Mouse (Mus musculus) heart, embryonic 11.5 days (tissue): ENCODE measurements around the gene Scrn1. TPM values are rescaled to one million over a fixed set of nuclear protein-coding genes. Genes with fewer than 3 reads are reported as not detected.

ENCODE experiments used
- ATAC-seq: fragments of 200-750 bp; cut with Nextera tagmentation; replicated peaks from 2 replicates; pipeline ENCODE4 v1.8.0; 2017; ENCODE audit warnings: moderate library complexity; ENCODE audit not compliant: insufficient number of reproducible peaks, low FRiP score, low TSS enrichment
- H3K27ac ChIP-seq: fragments of 300-500 bp; sonication (generic); 2 replicates; pipeline ENCODE4 v1.5.1; 2014; ENCODE audit warnings: mild to moderate bottlenecking, low read depth, low read length
- H3K27me3 ChIP-seq: fragments of 300-500 bp; sonication (generic); 2 replicates; pipeline ENCODE4 v1.6.1; 2014; ENCODE audit warnings: mild to moderate bottlenecking, low read length, mixed read lengths; ENCODE audit not compliant: control insufficient read depth, insufficient read depth
- H3K36me3 ChIP-seq: fragments of 300-500 bp; sonication (generic); 2 replicates; pipeline ENCODE4 v1.6.1; 2014; ENCODE audit warnings: mild to moderate bottlenecking, low read length, moderate library complexity, mixed read lengths; ENCODE audit not compliant: control insufficient read depth, insufficient read depth
- H3K4me1 ChIP-seq: fragments of 300-500 bp; sonication (generic); 2 replicates; pipeline ENCODE4 v1.6.1; 2014; ENCODE audit warnings: low read length; ENCODE audit not compliant: control insufficient read depth, insufficient read depth
- H3K4me2 ChIP-seq: fragments of 300-500 bp; sonication (generic); 2 replicates; pipeline ENCODE4 v1.6.1; 2014; ENCODE audit warnings: mild to moderate bottlenecking, moderate library complexity
- H3K4me3 ChIP-seq: fragments of 300-500 bp; sonication (generic); 2 replicates; pipeline ENCODE4 v1.5.1; 2014; ENCODE audit warnings: low read depth, low read length
- H3K9ac ChIP-seq: fragments of 300-500 bp; sonication (generic); 2 replicates; pipeline ENCODE4 v1.6.1; 2014; ENCODE audit warnings: mild to moderate bottlenecking, low read depth, low read length, moderate library complexity
- H3K9me3 ChIP-seq: fragments of 300-500 bp; sonication (generic); replicated peaks from 2 replicates; pipeline ENCODE4 v1.6.1; 2016; ENCODE audit warnings: low read length; ENCODE audit not compliant: control insufficient read depth
- WGBS: fragments of 180-500 bp; shearing (Covaris S2); extraction: QIAGEN DNeasy Blood & Tissue Kit; methylation state at CpG from one replicate; pipeline ENCODE4 v1.1.7; 2014; ENCODE audit not compliant: insufficient replicate concordance; 5-methylcytosine and 5-hydroxymethylcytosine counted together
- polyA plus RNA-seq: library from polyadenylated mRNA; unstranded; fragments of >200 nt; fragmentation: Nextera tagmentation; extraction: Ambion mirVana; gene quantifications from 2 replicates; pipeline ENCODE4 v1.2.1, GENCODE M21; 2014

The Scrn1 gene
- polyA plus RNA-seq, 1 experiment from 2014 or later, result 15.5 TPM

DNA sequence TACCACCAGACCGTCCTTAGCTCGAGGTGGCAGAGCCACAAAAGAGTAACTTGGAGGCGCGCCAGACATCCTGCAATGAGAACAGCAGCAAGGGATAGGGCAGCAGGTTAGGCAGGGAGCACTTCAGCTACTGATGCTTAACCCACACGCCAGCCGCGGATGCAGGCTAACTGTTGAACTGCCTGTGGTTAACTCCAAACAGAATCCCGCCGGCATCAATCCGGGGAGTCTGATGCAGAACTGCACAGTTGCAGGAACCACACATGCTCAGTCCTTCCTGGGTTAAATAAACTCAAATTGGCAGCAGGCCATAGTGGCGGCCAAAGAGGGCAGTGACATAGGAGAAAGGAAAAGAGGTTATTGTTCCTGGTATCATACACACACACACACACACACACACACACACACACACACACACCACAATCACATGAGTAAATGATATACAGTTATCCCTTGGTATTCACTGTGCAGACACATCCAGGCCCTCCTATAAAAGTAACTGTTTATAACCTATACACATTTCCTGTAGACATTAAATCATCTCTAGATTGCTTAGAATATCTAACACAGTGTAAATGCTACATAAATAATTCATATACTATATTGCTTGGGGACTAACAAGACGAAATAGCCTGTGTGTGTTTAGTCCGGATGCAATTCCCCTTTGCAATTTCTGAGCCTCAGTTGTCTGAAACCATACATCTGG lies 17.8 kb downstream of the Scrn1 start:
- Histone ChIP-seq H3K9me3 (no peaks in the 10 kb centered on the region), H3K4me1 (peaks cover 6% of the 10 kb centered on the region; the same call in 1 of the 2 replicates), H3K4me3 (no peak overlapping the region), H3K27me3 (no peaks in the 10 kb centered on the region), H3K4me2 (no peak overlapping the region), H3K27ac (no peak overlapping the region), H3K36me3 (no peaks in the 10 kb centered on the region), H3K9ac (no peak overlapping the region)
- WGBS, result 67% methylated on average over 13 of the region's 13 CpGs
- no peak for ATAC-seq

DNA sequence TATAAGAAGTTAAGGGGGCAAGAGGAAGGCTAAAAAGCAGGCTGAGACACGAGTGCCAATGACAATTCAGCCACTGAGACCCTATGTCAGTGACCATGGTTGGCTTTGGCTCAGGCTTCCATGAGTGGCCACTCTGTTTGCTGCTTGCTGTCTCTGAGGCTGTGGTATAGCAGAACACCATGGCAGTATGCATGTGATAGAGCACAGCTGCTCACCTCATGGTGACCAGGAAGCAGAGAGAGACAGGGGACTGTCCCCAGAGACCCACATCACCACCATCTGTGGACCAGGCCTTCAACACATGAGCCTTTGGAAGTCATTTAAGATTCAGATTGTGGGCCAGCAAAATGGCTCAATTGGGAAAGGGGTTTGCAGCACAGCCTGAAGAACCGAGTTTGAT lies 22.6 kb downstream of the Scrn1 start:
- no peak overlapping the region for H3K27ac ChIP-seq
- 83% methylated on average over 2 of the region's 2 CpGs for WGBS
- peaks cover 5% of the 10 kb centered on the region; the same call in 1 of the 2 replicates for H3K4me1 ChIP-seq
- H3K9me3 ChIP-seq, result no peaks in the 10 kb centered on the region
- H3K36me3 ChIP-seq, result no peaks in the 10 kb centered on the region
- no peak overlapping the region for H3K4me3 ChIP-seq
- H3K9ac ChIP-seq, result no peak overlapping the region
- no peak for ATAC-seq
- no peaks in the 10 kb centered on the region for H3K27me3 ChIP-seq
- H3K4me2 ChIP-seq, result no peak overlapping the region

DNA sequence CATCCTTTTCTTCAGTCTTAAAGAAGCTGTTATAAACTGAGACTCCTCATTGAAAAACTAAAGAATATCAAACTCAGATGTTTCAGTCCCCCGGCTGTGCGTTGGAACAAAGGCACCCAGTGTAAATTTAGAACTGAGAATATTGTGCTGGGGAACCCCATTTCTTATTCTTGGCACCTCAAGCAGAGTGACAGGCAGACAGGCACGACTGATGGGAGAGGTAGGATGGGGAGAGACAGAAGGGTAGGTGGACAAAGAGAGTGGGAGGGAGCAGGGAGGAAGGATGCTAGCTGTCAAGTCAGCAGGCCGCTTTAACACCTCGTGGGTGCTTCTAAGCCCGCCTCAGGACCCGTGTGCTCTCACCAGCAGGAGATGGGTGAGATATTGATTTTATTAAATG lies 23.5 kb downstream of the Scrn1 start:
- Histone ChIP-seq H3K4me2 (no peak overlapping the region), H3K4me3 (no peak overlapping the region), H3K9ac (no peak overlapping the region), H3K36me3 (no peaks in the 10 kb centered on the region), H3K27ac (no peak overlapping the region), H3K9me3 (no peaks in the 10 kb centered on the region), H3K27me3 (no peaks in the 10 kb centered on the region), H3K4me1 (peaks cover 7% of the 10 kb centered on the region; the same call in 1 of the 2 replicates)
- WGBS, result 76% methylated on average over 7 of the region's 7 CpGs
- ATAC-seq, result no peak

DNA sequence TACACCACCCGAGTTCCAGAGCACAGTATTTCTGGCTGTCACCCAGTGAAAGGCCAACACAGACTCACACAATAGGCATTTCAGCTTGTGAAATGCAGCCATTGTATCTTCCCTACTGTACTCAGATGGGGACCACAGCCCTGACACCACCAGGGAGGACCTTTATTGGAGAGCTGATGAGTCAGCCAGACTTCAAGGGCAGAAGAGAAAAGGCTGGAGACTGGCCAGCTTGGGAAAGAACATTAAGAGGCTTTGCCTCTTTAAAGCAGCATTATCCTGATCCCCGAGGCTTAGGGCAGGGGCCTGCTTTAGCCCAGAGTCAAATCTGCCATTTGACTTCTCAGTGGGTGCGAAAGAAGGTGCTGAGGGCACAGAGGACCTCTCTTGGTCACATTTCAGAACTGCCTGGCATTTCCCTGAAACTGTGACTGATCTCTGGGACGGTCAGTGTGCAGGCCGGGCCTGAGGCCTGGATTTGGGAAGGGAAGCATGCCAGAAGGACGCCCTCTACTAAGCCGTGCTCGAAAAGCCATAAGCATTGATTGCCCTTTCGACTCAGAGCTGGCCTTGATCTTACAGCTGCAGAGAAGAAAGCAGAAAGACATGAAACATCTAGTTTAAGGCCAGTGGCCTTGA lies 25.9 kb downstream of the Scrn1 start:
- Histone ChIP-seq H3K27me3 (no peaks in the 10 kb centered on the region), H3K27ac (no peak overlapping the region), H3K4me1 (peaks cover 7% of the 10 kb centered on the region; the same call in 1 of the 2 replicates), H3K9me3 (no peaks in the 10 kb centered on the region), H3K4me3 (no peak overlapping the region), H3K36me3 (no peaks in the 10 kb centered on the region), H3K9ac (no peak overlapping the region), H3K4me2 (no peak overlapping the region)
- ATAC-seq, result no peak
- 64% methylated on average over 9 of the region's 9 CpGs for WGBS

DNA sequence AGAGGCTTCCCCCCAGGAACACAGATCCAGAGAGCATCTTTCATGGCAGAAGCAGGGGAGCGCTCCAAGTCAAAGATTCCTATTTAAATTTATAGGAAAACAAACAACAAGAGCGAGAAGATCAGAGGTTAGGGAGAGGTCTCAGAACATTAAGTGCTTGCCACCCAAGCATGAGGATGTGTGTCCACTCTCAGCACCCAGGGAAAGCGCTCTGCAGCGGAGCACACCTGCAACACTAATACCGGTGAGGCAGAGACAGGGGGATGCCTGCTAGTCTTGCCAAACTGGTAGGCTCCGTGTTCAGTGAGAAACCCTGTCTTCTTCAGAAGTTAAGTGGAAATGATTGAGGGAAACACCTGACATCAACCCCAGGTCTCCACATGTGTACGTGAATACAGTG lies 26.9 kb downstream of the Scrn1 start:
- Histone ChIP-seq H3K9ac (no peak overlapping the region), H3K4me1 (peaks cover 7% of the 10 kb centered on the region; the same call in 1 of the 2 replicates), H3K4me3 (no peak overlapping the region), H3K9me3 (no peaks in the 10 kb centered on the region), H3K27me3 (no peaks in the 10 kb centered on the region), H3K36me3 (no peaks in the 10 kb centered on the region), H3K4me2 (no peak overlapping the region), H3K27ac (no peak overlapping the region)
- ATAC-seq, result no peak
- 86% methylated on average over 7 of the region's 7 CpGs for WGBS

DNA sequence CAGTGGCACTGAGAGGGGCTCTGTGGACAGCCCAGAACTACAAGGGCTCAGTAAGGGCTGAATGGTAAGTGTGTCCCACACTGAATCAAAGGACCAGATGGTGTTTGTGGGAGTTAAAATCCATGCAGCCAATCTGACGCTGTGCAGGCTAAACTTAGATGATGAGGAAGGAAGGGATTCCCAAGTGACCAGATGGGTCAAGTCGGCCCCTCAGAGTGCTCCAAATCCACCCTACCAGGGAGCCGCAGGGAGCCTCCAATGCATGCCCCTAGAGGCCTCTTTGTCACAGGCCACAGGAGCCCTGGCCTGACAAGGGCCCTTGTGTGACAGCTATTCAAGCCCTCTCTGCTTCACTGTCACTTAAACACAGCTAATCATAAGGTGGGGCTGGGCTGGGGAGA lies 27.5 kb downstream of the Scrn1 start:
- Histone ChIP-seq H3K36me3 (no peaks in the 10 kb centered on the region), H3K4me1 (peaks cover 7% of the 10 kb centered on the region; the same call in 1 of the 2 replicates), H3K27ac (no peak overlapping the region), H3K9me3 (no peaks in the 10 kb centered on the region), H3K9ac (peak overlapping the region; percentile 28; the same call in 1 of the 2 replicates), H3K4me2 (no peak overlapping the region), H3K4me3 (no peak overlapping the region), H3K27me3 (no peaks in the 10 kb centered on the region)
- WGBS, result 29% methylated on average over 3 of the region's 3 CpGs
- ATAC-seq, result no peak

DNA sequence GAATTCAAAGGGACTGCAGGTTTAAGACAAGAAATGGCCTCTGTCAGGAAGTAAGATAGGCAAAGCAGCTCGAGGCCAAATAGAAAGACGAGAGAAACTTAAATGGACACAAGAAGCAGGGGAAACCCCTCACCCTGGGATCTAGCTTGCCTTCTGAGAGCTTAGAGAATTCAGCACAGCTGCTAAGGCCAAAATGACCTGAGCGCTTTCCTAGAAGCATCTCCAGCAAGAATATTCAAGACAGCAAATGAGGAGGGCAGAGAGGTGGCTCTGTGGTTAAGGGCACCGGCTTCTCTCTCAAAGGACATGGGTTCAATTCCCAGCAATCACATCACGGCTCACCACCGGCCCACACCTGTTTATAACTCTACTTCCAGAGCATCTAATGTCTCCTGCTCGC lies 29.2 kb downstream of the Scrn1 start:
- Histone ChIP-seq H3K4me2 (no peak overlapping the region), H3K27me3 (no peaks in the 10 kb centered on the region), H3K4me1 (peaks cover 7% of the 10 kb centered on the region; the same call in 1 of the 2 replicates), H3K4me3 (no peak overlapping the region), H3K9ac (no peak overlapping the region), H3K36me3 (no peaks in the 10 kb centered on the region), H3K27ac (no peak overlapping the region), H3K9me3 (no peaks in the 10 kb centered on the region)
- WGBS, result 69% methylated on average over 7 of the region's 7 CpGs
- no peak for ATAC-seq

DNA sequence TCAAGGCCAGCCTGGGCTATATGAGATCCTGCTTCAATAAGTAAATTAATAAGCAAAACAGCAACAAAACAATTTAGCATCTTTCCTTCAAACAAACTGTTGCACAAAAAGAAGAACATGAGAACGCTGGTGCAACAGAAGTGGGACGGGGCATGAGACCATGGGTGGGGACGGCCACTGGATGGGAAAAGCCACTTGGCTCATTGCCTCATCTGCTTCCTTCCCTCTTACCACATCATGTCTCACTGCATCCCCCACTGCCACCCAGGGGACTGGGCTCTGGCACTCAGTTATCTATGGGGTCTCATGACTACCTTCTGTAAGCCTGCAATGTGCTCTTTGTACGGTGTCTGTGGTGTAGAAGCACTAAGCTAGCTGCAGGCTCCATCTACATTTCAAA lies 30.8 kb downstream of the Scrn1 start:
- 86% methylated on average over 4 of the region's 4 CpGs for WGBS
- Histone ChIP-seq H3K4me2 (no peak overlapping the region), H3K4me1 (peaks cover 18% of the 10 kb centered on the region), H3K27ac (no peak overlapping the region), H3K9ac (no peak overlapping the region), H3K36me3 (no peaks in the 10 kb centered on the region), H3K4me3 (no peak overlapping the region), H3K27me3 (no peaks in the 10 kb centered on the region), H3K9me3 (no peaks in the 10 kb centered on the region)
- no peak for ATAC-seq
